Mouse (Mus musculus): ENCODE data around the gene Itga1.

The Itga1 gene

GRCm38 (mm10) chr13:115101355-115102191 lies at the start of gene Itga1, which contains the start of gene Gm49395:
Itga1 (minus strand) TSS chr13:115101964.
Gm49395 (minus strand) TSS chr13:115101921.
- peak; percentile 49 for DNase-seq (ENCODE audit: low spot score)

- no peak for DNase-seq (ENCODE audit: low spot score)
Measured at GRCm38 (mm10) chr13:115150602-115151001, 48.8 kb upstream of the Itga1 start.

- DNase-seq (ENCODE audit: low spot score) = no peak
Measured at GRCm38 (mm10) chr13:115149849-115150248, 48.1 kb upstream of the Itga1 start.

- DNase-seq (ENCODE audit: low spot score) = no peak
Measured at GRCm38 (mm10) chr13:115143575-115143974, 41.8 kb upstream of the Itga1 start.

- no peak for DNase-seq (ENCODE audit: low spot score)
Measured at GRCm38 (mm10) chr13:115142066-115142465, 40.3 kb upstream of the Itga1 start.

- no peak for DNase-seq (ENCODE audit: low spot score)
Measured at GRCm38 (mm10) chr13:115138513-115138912, 36.7 kb upstream of the Itga1 start.

DNA sequence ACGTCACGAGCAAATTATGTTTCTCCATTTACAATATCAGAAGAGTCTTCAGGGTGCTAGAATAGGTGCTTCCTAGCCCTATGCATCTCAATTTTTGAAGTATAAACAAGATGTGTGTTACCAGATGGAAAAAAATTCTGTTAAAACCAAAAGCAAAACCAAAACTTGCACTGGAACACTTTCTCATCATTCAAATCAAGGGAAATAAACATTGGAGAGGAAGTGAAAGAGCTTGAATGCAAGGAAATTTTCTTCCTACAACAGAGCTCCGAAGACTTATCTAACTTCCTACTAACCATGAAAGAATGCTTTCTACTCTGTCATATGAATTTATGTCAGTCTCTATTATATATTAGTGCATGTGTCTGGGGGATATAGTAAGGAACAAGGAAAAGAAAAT lies 35.0 kb upstream of the Itga1 start:
- no peak for DNase-seq (ENCODE audit: low spot score)

DNA sequence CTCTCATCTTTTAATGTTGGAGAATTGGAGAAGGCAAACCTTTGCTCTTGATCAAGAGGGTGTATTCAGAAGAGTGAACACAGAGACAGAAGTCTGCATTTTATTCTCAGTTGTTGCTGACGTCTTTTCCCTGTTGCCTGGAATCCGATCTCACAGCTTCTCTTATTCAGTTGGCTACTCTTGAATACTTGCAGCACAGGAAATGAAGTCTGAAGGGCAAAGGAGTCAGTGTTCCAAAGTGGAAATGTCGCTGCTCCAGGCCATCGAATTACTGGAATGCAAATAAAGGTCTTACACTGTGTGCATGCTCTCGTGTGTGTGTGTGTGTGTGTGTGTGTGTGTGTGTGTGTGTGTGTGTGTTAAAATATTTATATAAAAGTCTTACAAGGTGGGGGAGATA lies 30.7 kb upstream of the Itga1 start:
- no peak for DNase-seq (ENCODE audit: low spot score)

- DNase-seq (ENCODE audit: low spot score) = no peak
Measured at GRCm38 (mm10) chr13:115131381-115131780, 29.6 kb upstream of the Itga1 start.

DNA sequence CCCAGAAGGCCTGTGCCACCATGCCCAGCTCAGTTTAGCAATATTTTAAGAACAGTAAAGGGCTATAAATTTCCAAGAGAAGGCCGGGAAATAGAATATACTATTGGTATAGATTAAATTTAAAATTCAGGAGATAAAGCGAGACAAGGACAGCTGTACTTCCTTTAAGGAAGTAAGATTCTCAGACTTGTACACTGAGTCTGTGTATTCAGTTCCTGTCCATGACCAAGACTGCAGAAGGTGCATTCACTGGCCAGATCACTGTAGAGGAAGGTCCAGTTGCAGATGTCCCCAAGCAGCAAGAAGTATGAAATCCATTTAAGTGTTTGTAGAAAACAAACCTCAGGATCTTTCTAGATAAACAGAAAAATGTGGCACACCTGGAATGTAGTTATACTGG lies 28.3 kb upstream of the Itga1 start:
- DNase-seq (ENCODE audit: low spot score) = no peak

DNA sequence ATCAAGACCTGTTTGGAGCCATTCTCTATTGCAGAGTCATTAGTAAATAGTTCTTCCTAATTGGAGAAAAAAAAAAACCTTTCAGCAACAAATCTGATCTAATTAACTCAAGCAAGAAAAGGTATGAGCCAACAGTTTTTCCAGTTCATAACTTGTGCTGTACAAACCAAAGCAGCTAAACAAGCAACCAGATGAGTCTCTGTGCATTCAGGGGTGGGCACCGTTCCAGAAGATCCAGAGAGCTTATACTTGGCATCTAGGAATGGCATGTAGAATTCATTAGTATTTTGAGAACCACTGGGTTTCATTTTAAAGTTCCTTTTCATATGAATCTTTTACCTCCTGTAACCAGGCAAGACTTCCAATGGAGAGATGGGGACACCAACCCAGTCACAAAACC lies 26.1 kb upstream of the Itga1 start:
- no peak for DNase-seq (ENCODE audit: low spot score)

DNA sequence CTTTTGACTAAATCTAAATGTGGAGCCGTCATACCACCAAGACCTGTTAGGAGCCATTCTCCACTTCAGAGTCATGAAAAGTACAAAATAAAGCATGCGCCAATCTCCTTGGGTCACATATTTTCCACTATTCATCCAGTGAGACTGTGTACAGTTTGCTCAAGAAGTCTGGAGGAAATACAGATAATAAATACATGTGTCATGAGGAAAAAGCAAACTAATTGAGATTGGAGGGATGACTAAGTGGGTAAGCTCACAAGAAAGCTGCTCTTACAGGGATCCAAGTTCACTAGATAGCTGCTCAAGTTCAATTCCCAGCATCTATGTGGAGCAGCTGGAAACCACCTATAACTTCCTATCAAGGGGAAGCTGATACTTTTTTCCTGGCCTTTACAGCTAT lies 24.8 kb upstream of the Itga1 start:
- no peak for DNase-seq (ENCODE audit: low spot score)

GRCm38 (mm10) chr13:115125130-115125529 lies 23.4 kb upstream of the Itga1 start:
- no peak for DNase-seq (ENCODE audit: low spot score)

DNA sequence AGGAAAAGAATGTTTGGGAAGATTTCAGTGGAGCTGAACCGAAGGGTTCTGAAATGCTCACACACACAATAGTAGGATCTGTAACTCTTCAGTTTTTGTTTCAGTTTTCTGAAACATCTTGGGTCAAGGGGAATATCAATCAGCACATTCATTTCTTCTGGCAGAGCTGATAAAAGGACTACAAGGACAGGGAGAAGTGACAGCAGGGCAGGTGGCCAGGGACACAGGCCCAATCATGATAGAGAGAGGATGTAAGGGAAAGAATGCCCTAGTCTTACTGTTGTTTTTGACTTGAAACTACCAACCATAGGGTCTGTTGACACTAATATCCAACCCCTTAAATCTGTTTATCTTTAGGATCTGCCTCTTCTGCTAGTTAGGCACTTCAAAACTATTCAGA lies 22.8 kb upstream of the Itga1 start:
- DNase-seq (ENCODE audit: low spot score) = peak; percentile 7

- DNase-seq (ENCODE audit: low spot score) = no peak
Measured at GRCm38 (mm10) chr13:115118756-115119155, 17.0 kb upstream of the Itga1 start.

DNA sequence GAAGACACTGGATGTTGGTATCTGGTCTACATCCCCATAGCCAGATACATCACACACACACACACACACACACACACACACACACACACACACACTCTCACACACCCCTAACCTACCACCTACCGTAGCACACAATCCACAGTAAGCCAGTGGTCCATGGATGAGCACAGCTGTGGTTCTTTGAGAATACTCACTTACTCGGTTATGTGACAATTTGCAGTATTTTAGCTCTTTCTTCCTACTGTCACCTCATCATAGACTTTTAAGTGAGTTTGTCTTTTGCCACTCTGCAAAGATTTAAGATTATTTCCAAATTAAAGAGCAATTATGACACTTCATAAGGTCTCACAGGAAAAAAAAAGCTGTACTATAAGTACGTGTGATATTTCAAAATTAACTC lies 16.4 kb upstream of the Itga1 start:
- DNase-seq (ENCODE audit: low spot score) = no peak

- DNase-seq (ENCODE audit: low spot score) = no peak
Measured at GRCm38 (mm10) chr13:115116930-115117621, 15.3 kb upstream of the Itga1 start.

DNA sequence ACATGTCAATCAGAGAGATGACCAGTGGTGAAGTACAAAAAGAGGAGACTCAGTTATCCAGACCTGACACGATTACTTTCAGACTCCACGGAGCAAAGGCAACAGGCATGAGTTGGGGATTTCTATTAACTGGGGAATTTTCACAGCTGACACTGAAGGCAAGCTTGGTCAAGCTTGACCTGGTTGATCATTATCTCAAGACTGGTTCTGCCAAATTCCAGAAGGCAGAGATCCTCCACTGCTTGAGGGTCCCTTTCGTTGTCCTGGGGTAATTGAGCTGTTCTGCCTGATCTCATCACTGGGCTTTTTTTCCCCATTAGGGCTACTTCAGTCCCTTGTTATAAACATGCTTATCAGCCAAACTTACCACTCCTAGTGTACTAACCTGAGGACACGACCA lies 7.9 kb upstream of the Itga1 start:
- no peak for DNase-seq (ENCODE audit: low spot score)

- no peak for DNase-seq (ENCODE audit: low spot score)
Measured at GRCm38 (mm10) chr13:115107436-115107835, 5.7 kb upstream of the Itga1 start.

DNA sequence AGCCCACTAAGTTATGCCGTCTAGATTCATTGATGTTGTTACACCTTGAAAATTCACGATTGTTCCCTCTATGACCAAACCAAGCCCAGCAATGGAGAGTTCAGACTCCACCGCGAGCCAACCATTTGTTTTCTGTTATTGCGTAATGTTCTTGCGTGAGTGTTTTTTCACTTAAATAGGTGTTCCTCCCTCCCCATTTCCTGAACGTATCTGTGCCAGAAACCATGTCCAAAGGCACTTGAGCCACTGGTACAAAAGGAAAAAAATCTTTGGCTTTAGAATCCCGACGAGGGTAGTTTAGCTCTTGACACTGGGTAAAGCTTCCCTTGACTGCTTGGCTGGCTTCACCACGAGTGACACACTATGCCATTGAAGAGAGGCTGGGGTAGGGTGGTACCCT lies 4.4 kb upstream of the Itga1 start:
- no peak for DNase-seq (ENCODE audit: low spot score)

DNA sequence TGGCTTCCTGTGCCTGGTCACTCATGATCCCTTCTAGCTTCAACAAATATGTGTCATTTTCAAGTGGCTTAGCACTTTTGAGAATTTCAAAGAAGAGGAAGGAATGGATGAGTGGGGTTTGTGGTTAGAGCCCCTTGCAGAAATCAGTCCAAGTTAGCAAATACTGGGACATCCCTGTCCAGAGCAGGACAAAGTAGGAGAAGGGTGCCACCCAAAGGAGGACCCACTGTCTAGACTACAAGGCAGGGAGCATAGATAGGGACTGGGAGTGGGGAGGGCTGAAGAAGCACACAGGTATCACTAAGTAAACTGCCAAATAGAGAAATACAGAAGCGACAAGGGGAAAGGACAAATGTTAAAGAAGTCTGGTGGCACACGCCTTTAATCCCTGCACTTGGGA lies 990 bp upstream of the Itga1 start:
- DNase-seq (ENCODE audit: low spot score) = no peak

DNA sequence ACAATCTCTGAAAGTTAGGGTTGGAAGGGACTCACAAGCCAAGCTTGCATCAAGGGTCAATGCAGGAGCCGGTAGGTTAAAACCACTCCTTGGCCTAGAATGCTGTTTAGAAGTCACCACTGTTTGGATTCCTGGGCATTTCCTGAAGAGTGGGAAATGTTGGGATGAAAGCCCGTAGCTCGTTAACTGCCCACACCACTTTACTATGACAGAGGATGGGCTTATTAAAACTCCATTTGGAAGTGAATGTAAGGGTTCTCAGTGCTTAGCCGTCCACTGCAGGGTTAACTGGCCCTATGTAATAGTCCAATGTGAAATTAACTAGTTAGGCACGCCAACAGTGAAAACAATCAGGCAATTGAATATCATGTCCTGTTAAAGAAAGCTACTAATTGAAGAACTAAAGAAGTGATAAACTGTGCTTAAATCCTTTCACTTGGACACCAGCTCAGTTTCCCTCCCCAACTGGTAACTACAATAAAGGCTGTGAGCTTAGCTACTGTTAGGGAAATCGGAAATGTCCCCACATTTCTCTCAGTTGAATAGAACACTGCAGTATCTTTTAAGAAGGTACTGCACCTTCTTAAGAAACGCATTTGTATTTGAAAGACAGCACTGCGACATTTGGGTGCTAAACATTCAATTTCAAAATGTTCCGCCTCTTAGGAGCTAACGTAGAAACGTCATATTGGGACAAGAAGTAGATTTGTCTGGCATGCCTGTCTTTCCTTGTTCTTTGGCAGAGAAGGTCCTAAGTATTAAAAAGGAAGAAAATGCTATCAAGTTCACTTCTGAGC lies 1.2 kb downstream of the Itga1 start:
- no peak for DNase-seq (ENCODE audit: low spot score)

DNA sequence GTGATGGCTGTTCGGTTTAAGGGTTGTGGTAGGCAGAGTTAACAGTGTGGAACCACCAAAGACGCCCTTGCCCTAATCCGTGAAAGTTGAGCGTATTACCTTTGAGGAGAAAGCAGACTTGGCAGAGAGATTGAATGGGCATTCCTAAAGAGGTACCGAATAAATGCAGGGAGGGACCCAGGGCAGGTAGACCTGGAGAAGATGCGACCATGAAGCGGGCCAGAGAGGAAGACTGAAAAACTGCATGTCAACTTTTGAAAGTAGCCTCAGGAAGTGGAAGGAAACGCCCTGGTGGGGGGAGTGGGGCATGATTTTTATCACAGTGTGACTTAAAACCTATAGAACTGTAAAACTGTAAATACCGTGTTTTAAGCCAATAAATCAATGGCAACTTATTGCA lies 2.4 kb downstream of the Itga1 start:
- DNase-seq (ENCODE audit: low spot score) = no peak
